Mouse (Mus musculus): ENCODE data around the gene Gm7879.

The Gm7879 gene

GRCm38 (mm10) chr5:43953241-43953640 is 40.3 kb downstream of the Gm7879 start:
- no peak for DNase-seq

GRCm38 (mm10) chr5:43959884-43960440 is 47.0 kb downstream of the Gm7879 start:
- no peak for DNase-seq

- no peak for DNase-seq
Observed at GRCm38 (mm10) chr5:43961056-43961455, 48.1 kb downstream of the Gm7879 start.

Measured in cerebellum, adult 11 months (tissue).